Mouse (Mus musculus) spleen, adult 10 weeks (tissue): ENCODE measurements around the gene Gm26992. TPM values are rescaled to one million over a fixed set of nuclear protein-coding genes. Genes with fewer than 3 reads are reported as not detected.

Experiments
- polyA plus RNA-seq: library from polyadenylated mRNA; stranded (reverse); fragments of 350-450 nt; fragmentation: Illumina TruSeq; extraction: RNeasy Lipid Tissue Mini Kit (QIAGEN cat#74804); gene quantifications from one replicate; pipeline ENCODE4 v1.2.3, GENCODE M21; 2015; ENCODE audit warnings: low replicate concordance; ENCODE audit not compliant: insufficient read depth

The Gm26992 gene
- polyA plus RNA-seq: not detected

DNA sequence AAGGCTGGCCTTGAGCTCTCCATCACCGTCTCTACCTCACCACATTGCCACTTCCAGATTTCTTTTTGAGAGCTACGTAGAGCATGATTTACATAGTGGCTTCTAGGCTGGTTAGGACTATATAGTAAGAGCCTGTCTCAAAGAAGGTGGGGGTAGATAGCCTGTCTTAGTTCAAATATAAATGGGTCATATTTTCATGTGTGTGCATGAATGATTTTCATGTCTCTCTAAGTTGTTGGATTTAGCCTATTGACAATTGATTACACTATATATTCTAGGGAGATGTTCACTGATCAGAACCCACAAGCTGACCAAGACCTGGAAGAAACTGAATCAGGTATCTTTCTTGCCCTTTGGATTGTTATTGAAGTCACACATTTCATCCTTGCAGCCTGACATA lies at the start of gene Gm26992:
Gene Gm26992, plus strand, starts transcription at position 301 of the 400 bp plus-strand sequence.

DNA sequence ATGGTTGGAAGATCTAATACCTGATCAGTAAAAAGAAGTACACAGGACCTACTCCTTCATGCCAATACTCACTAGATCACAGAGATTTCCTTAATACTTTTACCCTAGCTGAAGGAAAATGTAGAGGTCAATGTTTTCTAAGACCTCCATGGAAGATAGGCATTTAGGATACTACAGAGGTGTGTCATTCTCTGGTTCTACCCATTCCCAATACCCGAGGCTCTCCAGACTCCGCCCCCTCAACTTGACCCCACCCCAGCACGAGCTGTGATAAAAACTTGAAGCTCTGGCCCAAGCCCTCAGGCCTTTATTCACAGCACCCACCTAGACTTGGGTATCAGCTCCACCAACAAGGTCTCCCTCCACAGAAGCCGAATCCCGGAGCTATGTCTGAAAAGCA lies 7.6 kb upstream of the Gm26992 start, which contains the start of gene Tsx:
Gene Tsx, plus strand, starts transcription at position 301 of the 400 bp plus-strand sequence.

Other genes starting within 250 kb of the Gm26992 start
- 0.08 TPM for gene Nap1l2, start 235.4 kb upstream of the Gm26992 start, polyA plus RNA-seq
- gene Cdx4, start 100.6 kb upstream of the Gm26992 start, polyA plus RNA-seq: not detected
- gene Chic1, start 65.5 kb upstream of the Gm26992 start, polyA plus RNA-seq: 2.8 TPM
- gene Tsx, start 7.5 kb upstream of the Gm26992 start, polyA plus RNA-seq: not detected
- not detected for gene Zcchc13, start 208.6 kb downstream of the Gm26992 start, polyA plus RNA-seq